Mouse (Mus musculus): ENCODE data around the gene Rgs3.

The Rgs3 gene

DNA sequence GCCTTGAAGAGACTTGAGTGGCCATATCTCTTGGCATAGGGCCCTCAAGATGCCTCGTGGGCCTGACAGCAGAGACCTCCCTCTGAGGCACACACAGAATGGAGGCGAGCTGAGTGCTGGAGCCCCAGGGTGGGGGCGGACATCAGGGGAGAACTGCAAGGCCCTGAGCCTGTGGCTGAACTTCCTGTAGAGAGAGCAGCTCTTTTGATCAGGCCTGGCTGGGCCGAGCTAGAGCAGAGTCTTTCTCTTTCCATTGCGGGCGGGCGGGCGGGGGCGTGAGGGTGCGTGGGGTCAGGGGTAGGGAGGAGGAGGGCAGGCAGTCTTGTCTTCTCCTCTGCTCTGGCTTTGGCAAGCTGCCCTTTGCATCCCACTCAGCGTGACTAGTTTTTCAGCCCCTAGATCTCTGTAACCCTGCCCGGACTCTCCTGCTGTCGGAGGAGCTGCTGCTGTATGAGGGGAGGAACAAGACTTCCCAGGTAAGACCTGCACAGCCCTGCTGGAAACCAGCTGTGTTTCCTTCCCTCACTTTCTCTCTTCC is 74.5 kb downstream of the Rgs3 start:
- no peak for DNase-seq

DNA sequence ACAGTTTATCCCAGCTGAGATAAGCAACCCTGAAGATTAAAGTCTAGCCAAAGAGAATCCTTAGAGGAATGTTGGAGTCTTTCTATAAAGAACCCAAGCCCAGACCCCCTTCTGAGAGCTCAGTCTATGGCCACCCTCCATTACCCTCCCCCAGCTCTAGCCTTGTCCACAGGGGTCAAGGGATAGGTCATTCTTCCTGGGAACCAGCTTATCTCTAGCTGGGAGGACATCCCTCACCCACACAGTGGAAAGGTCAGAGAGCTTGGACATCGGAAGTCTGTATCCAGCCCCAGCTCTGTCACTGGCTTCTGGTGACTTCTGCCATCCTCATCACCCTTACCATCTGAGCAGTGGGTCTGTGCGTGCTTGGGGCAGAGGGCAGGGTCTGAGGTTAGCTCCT is 75.2 kb downstream of the Rgs3 start:
- DNase-seq, result no peak

- no peak for DNase-seq
These were observed 76.4 kb downstream of the Rgs3 start for GRCm38 (mm10) chr4:62636047-62636446.

GRCm38 (mm10) chr4:62637856-62638604 is 78.4 kb downstream of the Rgs3 start:
- peak; percentile 81 for DNase-seq

GRCm38 (mm10) chr4:62640496-62641229 is 81.0 kb downstream of the Rgs3 start:
- DNase-seq, result no peak

GRCm38 (mm10) chr4:62641230-62641589 is 81.6 kb downstream of the Rgs3 start:
- no peak for DNase-seq

GRCm38 (mm10) chr4:62641656-62642055 is 82.0 kb downstream of the Rgs3 start:
- DNase-seq, result no peak

- no peak for DNase-seq
These were observed 83.8 kb downstream of the Rgs3 start for GRCm38 (mm10) chr4:62643401-62643800.

DNA sequence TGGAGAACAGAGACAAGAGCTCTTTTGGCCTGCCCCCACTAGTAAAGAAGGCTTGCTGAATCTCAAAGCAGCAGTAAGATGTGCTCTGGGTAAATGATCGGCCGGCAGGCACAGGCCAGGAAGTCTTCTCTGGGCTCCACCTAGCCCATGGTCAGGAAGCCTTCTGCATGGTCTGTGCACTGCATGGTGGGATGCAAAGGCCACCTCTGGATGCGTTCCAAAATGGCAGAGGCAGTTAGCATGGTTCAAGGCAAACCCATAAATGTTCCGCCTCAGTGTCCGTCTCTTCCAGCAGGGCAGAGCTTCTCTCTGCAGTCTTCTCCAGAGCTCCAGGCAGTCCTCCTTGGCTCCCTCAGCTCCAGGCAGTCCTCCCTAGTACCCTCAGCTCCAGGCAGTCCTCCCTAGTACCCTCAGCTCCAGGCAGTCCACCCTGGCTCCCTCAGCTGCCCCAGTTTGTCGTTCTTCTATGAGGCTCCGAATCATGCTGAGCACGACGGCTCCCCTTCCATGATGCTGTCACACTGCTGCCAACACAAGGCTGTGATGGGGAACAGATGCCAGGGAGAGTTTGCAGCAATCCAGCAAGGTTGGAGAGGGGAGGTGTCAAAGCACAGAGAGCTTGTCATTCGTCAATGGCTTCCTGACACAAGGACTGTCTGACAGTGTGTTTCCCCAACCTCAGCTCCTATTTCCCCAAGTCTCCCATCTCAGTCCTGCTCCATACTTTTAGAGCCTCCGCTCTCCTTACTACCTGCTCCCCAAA is 84.6 kb downstream of the Rgs3 start:
- no peak for DNase-seq

DNA sequence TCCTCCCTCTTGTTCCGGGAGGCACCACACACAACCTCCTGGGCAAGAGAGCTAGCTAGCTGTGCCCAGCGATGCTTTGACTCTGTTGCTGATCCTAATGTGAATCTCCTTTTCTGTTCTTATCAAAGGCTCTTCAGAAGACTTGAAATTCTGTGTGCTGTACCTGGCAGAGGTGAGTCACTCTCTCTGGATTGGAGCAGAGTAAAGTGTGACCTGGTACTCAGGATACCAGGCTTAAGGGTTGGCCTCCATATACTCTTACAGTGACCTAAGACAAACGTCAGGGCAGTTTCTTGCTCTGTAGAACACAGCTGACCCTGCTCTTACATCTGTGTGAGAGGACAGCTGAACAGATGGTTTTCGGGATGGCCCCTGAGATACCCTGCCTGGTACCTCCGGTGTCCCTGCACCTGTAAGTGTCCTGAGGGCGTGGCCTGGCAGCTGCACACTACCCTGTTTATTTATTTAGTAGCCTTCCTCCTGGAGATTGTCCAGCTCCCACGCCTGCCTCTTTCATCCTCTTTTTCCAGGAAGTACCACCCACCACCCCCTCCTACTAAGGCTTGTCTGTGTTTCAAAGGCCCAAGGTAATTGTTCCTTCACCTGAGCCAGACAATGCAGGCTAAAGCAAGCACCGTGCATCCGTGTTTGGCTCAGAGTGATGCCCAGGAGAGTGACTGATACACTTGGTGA is 87.1 kb downstream of the Rgs3 start:
- no peak for DNase-seq

GRCm38 (mm10) chr4:62648848-62649247 is 89.2 kb downstream of the Rgs3 start:
- DNase-seq, result no peak

DNA sequence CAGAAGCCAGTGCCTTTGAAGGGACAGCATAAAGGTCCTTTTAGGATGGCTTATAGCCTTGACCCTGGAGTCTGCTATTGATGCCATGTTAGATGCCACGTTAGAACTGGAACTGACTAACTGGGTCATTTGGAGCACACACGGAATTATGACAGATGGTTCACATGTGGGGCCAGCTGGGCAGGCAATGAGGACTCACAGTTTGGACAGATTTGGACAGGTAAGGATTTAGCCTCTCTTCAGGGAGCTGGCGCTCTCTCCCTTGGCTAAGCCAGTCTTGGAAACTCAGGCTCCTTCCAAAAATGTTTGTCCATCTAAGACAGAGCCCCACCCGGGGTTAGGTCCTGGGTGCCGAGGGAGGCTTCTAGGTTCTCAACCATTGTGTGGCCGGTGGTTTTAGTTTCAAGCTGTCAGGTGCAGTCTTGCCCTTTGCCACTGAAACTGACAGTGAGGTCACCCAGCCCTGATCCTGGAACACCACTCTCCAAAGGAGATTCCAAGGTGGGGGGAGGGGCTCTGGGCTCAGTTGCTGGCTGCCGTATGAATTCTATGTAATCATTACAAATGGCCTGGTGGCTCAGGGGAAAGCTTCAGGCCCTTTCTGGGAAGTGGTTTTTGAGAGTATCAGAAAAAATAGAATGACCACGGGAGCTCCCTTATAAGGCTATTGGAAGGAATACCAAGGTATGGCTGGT is 90.0 kb downstream of the Rgs3 start:
- peak; percentile 91 for DNase-seq

GRCm38 (mm10) chr4:62651179-62651760 is 91.6 kb downstream of the Rgs3 start:
- DNase-seq, result no peak

GRCm38 (mm10) chr4:62652215-62652614 is 92.6 kb downstream of the Rgs3 start:
- no peak for DNase-seq

DNA sequence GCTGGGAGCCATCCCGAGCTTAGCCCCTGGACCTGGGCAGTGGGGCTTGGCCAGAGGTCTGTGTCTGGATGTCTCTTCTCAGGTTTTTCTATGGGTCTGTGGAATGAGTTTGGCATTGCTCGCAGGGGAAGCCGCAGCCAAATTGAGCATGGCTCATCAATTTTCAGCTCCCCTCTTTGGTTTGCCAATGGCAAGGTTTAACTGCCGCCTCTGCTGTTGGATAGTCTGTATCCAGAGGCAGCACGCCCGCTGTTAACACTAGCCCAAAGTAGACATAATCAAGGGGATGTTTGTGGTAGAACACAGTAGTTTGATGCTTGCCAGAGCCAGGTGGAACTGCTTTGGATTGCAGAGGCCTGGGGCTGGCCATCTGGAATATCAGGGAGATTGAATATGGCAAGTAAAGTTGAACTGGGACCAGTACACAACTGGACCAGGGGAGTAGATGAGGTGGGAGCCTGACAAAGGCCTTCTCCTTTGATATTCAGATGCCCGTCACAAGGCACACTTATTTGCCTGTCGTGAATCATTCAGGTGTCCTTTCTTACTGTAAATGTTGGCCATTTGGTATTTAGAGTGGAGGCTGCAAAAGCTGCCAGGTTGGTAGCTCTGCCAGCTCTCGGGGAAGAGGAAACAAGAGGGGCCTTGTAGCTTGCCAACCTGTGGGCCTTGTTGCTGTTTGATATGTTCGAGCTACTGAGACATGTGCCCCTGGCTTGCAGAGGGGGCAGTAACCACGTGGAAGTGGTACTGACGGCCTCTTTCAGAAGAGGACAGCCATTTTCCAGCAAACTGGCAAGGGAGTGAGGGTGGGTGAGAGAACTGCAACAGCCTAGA is 93.5 kb downstream of the Rgs3 start:
- peak; percentile 74 for DNase-seq

DNA sequence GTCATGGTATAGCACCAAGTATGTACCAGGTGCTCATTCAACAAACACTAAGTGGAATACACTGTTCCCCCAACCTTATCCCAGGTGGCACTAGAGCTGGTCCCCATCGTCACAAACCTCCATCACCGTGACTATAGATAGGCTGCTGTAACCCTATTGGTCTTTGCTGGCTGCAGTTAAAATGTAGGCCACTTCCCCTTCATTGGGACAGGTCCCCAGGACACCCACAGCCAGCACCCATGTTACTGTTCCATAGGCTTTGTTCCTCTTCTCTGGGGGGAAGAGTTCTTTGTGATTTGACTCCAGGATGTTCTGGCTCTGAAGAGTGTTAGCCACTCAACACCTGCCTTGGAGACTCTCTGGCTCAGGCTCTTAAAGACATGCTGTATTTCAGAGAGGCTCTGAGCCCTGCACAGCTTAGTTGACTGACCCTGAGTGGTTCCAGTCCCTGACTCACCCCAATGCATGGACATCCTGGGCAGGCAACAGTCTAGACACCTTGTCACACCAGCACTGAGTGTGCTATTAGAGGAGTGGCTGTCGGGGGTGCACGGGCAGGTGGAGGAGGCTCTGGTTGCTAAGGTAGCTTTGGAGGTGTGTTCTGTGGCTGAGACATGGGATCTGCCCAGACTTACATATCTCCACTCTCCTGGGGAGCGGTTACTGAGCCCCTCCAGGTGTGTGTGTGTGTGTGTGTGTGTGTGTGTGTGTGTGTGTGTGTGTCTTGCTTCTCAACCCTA is 94.4 kb downstream of the Rgs3 start:
- no peak for DNase-seq

DNA sequence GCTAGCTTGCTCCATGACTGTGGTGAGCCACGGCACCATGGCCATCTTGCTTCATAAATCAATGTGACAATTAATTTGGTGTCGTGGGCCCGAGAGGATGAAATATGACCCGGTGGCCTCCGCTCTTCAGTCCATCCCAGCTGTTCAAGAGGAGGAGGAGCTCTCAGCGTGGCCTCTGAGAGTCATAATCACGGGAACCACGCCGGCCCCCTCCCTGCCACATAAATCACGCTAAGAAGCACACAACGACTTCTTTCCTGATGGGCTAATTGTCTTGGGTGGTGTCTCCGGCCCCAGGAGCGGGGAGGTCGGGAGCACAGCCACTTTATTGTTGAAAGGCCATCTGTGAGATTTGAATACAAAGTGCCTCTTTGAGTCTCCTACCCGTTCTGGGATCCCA is 99.6 kb downstream of the Rgs3 start:
- DNase-seq, result no peak

DNA sequence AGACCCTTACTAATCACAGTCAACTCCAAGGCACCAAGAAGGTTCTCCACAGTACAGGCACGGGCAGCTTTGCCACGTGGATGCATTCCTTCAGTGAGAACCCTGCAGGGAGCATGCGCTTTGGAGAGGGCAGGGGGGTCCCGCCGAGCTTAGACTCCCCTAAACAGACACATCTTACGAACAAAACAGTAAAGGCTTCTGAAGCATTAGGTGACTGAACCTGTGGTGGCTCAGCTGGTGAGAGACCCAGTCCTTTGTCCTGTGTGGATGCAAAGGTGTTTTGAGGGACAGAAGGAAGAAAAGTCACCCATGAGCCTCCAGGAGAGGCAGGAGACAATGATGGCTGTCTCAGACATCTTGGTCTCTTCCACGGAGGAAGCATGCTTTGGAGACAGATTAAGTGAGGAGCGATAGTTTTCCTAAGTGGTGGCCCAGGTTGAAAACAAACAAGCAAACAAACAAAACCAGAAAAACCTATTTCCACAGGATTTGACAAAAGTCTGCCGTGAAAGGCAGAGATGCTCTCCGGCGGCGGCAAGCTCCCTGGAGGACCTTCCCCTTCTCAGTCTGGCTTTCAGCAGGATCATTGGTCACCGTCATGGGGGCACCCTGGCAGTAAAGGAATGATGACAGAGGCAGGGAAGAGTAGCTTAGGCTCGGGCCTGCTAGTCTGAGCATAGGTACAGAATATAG is 100.4 kb downstream of the Rgs3 start:
- no peak for DNase-seq

DNA sequence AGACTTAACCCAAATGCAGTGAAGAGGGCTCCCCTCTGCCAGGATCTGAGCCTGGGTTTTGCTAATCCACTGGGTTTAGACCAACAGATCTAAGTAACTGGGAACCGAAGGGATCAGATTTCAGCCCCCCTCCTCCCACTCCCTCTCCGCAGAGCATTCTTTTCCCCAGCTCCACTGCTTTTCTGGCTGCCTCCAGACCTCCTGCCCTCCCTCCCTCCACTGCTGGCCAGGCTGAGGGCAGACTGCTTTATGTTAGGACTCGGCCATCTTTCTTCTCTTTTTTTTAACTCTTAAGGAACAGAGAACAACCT is 100.9 kb downstream of the Rgs3 start:
- no peak for DNase-seq
